Mouse (Mus musculus) mouse trophoblast stem cell (cell line): ENCODE results near the gene Hist1h2ab.
"Not testable (repeated sequence)": the region's sequence is repeated elsewhere in the genome, so short reads cannot be mapped to it uniquely, and the experiment has no call there.

ENCODE experiments used
- in situ Hi-C, 2 experiments: fragments of 300-500 bp; cut with MseI, MboI; formaldehyde crosslinking; loops; 2 replicates in 1 of 2; 3 replicates in 1 of 2; pipeline ENCODE4 v1.15.1; 2025

The Hist1h2ab gene

GRCm38 (mm10) chr13:23752067-23752741, 1.3 kb downstream of the Hist1h2ab start, which contains the start of gene Hist1h3b:
TSS of gene Hist1h3b (plus strand) at chr13:23752267.
- in situ Hi-C loops = not testable (repeated sequence)

GRCm38 (mm10) chr13:23752742-23753172, 1.8 kb downstream of the Hist1h2ab start:
- in situ Hi-C loops = no loop called here

GRCm38 (mm10) chr13:23753314-23754078, 2.6 kb downstream of the Hist1h2ab start:
- in situ Hi-C loops = no loop called here

- in situ Hi-C loops = no loop called here
Measured at GRCm38 (mm10) chr13:23755000-23755399, 4.1 kb downstream of the Hist1h2ab start.

DNA sequence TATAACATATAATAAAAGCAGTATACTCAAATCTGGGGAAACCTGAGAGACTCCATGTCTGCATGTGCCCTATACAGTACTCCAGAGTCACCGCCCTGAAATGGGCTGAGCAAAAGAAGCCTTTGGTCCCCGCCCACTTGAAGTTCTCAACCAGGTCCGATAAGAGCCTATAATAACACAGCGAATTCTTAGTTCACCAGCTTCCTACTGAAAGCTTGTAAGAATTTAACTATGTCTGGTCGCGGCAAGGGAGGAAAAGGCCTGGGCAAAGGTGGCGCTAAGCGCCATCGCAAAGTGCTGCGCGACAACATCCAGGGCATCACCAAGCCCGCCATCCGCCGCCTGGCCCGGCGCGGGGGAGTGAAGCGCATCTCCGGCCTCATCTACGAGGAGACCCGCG, 5.9 kb downstream of the Hist1h2ab start, which contains the start of gene Hist1h4b:
Gene Hist1h4b (plus strand): TSS at position 224 of the 400 bp plus-strand sequence.
- in situ Hi-C loops = no loop called here

DNA sequence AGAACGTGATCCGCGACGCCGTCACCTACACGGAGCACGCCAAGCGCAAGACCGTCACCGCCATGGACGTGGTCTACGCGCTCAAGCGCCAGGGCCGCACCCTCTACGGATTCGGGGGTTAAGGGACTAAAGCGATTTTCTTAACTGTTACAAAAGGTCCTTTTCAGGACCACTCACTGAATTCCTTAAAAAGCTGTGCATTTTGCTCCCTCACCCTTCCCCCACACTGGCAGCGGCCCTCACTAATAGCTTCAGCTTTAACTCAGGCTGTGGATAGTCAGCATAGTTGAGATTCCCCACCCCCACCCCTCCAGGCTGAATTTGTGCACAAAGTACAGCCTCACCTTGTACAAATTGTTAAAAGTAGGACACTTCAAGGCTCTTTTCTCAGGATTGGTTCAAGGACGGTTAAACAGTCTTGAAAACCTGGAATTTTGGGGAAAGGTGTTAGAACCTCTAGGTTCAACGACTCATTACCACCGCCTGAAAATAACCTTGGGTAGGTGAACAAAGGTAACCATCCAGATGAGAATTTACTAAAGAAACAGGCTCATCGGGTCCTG, 6.4 kb downstream of the Hist1h2ab start:
- in situ Hi-C loops = no loop called here

DNA sequence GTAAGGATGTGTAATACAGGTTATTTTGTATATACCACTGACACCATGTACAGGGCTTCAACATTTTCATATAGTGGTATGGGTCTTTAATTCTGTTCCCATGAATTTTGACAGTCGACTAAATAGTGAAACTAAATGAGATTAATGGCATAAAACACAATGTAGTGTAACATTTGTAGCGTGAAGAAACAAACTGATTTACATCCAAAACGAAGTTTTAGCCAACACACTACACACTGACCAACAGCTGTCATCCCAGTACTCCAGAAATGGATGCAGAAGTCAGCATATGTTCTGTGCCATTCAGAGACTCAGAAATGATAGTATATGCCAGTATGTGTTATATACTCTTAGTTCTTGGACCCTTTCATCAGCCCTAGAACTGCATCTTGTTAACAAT, 7.0 kb downstream of the Hist1h2ab start:
- in situ Hi-C loops = no loop called here

DNA sequence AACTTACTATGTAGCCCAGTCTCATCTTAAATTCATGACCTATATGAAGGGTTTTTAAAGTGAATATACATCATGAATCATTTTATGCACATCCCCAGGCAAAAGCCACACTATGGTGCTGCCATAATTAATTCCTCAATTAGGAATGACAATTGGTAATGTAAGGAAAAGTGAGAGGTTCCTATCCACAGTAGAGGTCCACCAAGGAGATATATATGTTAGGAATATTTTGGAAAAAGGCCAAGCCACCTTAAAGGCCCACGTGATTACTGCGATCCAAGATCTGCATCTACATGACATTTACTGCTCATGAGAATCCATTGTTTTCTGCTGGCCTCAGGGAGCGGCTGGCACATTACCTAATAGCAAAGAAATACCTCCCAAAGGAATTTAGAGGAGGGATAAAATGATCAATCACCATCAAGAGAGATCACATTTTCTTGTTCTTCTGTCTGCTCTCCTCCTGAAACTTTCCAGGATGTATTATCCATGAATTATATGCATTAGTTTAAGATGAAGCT, 8.4 kb downstream of the Hist1h2ab start:
- in situ Hi-C loops = no loop called here

DNA sequence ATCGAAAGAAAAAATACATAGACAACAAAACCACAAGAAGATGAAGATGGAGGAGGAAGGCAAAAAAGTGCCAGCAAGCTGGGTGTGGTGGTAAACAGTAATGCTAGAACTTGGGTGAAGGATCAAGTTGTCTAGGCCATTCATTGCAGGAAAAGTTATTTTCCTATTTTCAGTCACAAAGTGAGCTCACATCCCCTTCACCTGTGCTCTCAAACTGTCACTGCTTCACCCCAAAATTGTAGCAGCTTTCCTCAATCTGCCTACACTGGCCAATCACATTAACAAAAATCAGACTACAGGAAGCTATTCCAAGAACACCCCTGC, 9.0 kb downstream of the Hist1h2ab start:
- in situ Hi-C loops = no loop called here

- in situ Hi-C loops = no loop called here
Measured at GRCm38 (mm10) chr13:23760240-23760971, 9.5 kb downstream of the Hist1h2ab start.

GRCm38 (mm10) chr13:23760972-23761864, 10.3 kb downstream of the Hist1h2ab start, which contains the start of gene Hist1h4a:
TSS of gene Hist1h4a (minus strand) at chr13:23761230.
- in situ Hi-C loops = no loop called here

GRCm38 (mm10) chr13:23761871-23762821, 11.2 kb downstream of the Hist1h2ab start, which contains the start of gene Hist1h3a:
TSS of gene Hist1h3a (minus strand) at chr13:23762386.
- in situ Hi-C loops = not testable (repeated sequence)

GRCm38 (mm10) chr13:23763242-23763585, 12.3 kb downstream of the Hist1h2ab start:
- in situ Hi-C loops = no loop called here

DNA sequence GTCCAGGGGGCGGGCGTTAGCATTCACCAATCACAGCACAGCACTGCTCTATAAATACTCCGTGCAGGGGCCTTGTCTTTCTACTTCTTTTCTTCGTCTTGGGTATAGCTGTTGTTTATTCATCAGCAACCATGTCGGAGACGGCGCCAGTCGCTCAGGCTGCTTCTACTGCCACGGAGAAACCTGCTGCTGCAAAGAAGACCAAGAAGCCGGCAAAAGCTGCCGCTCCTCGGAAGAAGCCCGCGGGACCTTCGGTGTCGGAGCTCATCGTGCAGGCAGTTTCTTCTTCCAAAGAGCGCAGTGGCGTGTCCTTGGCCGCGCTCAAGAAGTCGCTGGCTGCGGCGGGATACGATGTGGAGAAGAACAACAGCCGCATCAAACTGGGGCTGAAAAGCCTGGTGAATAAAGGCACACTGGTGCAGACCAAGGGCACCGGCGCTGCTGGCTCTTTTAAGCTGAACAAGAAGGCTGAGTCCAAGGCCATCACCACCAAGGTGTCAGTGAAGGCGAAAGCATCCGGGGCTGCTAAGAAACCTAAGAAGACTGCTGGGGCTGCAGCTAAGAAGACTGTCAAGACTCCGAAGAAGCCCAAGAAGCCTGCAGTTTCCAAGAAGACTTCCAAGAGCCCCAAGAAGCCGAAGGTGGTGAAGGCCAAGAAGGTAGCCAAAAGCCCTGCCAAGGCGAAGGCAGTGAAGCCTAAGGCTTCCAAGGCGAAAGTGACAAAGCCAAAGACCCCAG, 12.8 kb downstream of the Hist1h2ab start, which contains the start of gene Hist1h1a:
Gene Hist1h1a (plus strand): TSS at position 81 of the 738 bp plus-strand sequence.
- in situ Hi-C loops = no loop called here

GRCm38 (mm10) chr13:23764324-23765171, 13.6 kb downstream of the Hist1h2ab start:
- in situ Hi-C loops = no loop called here

DNA sequence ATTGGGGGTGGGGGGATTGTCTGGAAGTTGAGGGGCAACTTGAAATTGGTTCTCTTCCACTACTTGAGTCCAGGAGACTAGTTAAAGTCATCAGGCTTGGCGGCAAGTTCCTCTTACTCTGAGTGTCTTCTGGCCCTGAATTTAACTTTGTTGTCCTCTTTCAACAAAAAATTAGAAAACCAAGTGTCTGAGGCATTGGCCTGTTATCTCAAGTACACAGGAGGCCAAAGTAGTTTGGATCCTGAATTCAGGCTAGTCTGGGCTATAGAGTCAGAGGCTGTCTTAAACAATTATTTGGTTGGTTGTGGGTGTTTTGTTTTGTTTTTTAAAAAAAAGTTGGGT, 14.2 kb downstream of the Hist1h2ab start:
- in situ Hi-C loops = no loop called here

- in situ Hi-C loops = no loop called here
Measured at GRCm38 (mm10) chr13:23766772-23767171, 15.8 kb downstream of the Hist1h2ab start.

DNA sequence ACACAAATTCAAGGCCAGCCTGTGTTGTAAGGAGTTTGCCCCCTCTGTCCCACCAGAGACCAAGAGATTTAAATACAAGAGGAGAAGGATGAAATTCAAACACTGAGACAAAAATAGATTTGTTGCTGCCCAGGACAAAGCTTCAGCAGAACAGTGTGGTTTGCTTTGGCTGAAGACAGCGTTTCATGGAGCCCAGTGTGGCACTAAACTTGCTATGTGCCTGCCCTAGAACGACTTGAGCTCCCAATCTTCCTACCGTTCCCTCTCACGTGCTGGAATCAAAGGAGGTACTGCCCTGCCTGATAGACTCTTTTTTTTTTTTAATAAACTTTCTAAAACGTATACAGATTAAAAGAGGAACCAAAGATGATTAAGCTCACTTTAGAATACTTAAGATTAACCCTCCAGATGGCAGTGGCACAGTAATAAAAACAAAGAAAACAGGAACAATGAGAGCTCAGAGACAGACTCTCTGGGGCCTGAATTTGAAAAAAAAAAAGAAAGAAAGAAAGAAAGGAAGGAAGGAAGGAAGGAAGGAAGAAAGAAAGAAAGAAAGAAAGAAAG, 18.0 kb downstream of the Hist1h2ab start:
- in situ Hi-C loops = no loop called here
